Mouse (Mus musculus) heart, embryonic 11.5 days (tissue): ENCODE measurements around the gene Gdpd5. TPM values are rescaled to one million over a fixed set of nuclear protein-coding genes. Genes with fewer than 3 reads are reported as not detected.

ENCODE experiments used
- ATAC-seq: fragments of 200-750 bp; cut with Nextera tagmentation; replicated peaks from 2 replicates; pipeline ENCODE4 v1.8.0; 2017; ENCODE audit warnings: moderate library complexity; ENCODE audit not compliant: insufficient number of reproducible peaks, low FRiP score, low TSS enrichment
- H3K27ac ChIP-seq: fragments of 300-500 bp; sonication (generic); 2 replicates; pipeline ENCODE4 v1.5.1; 2014; ENCODE audit warnings: mild to moderate bottlenecking, low read depth, low read length
- H3K27me3 ChIP-seq: fragments of 300-500 bp; sonication (generic); 2 replicates; pipeline ENCODE4 v1.6.1; 2014; ENCODE audit warnings: mild to moderate bottlenecking, low read length, mixed read lengths; ENCODE audit not compliant: control insufficient read depth, insufficient read depth
- H3K36me3 ChIP-seq: fragments of 300-500 bp; sonication (generic); 2 replicates; pipeline ENCODE4 v1.6.1; 2014; ENCODE audit warnings: mild to moderate bottlenecking, low read length, moderate library complexity, mixed read lengths; ENCODE audit not compliant: control insufficient read depth, insufficient read depth
- H3K4me1 ChIP-seq: fragments of 300-500 bp; sonication (generic); 2 replicates; pipeline ENCODE4 v1.6.1; 2014; ENCODE audit warnings: low read length; ENCODE audit not compliant: control insufficient read depth, insufficient read depth
- H3K4me2 ChIP-seq: fragments of 300-500 bp; sonication (generic); 2 replicates; pipeline ENCODE4 v1.6.1; 2014; ENCODE audit warnings: mild to moderate bottlenecking, moderate library complexity
- H3K4me3 ChIP-seq: fragments of 300-500 bp; sonication (generic); 2 replicates; pipeline ENCODE4 v1.5.1; 2014; ENCODE audit warnings: low read depth, low read length
- H3K9ac ChIP-seq: fragments of 300-500 bp; sonication (generic); 2 replicates; pipeline ENCODE4 v1.6.1; 2014; ENCODE audit warnings: mild to moderate bottlenecking, low read depth, low read length, moderate library complexity
- H3K9me3 ChIP-seq: fragments of 300-500 bp; sonication (generic); replicated peaks from 2 replicates; pipeline ENCODE4 v1.6.1; 2016; ENCODE audit warnings: low read length; ENCODE audit not compliant: control insufficient read depth
- WGBS: fragments of 180-500 bp; shearing (Covaris S2); extraction: QIAGEN DNeasy Blood & Tissue Kit; methylation state at CpG from one replicate; pipeline ENCODE4 v1.1.7; 2014; ENCODE audit not compliant: insufficient replicate concordance; 5-methylcytosine and 5-hydroxymethylcytosine counted together
- polyA plus RNA-seq: library from polyadenylated mRNA; unstranded; fragments of >200 nt; fragmentation: Nextera tagmentation; extraction: Ambion mirVana; gene quantifications from 2 replicates; pipeline ENCODE4 v1.2.1, GENCODE M21; 2014

The Gdpd5 gene
- polyA plus RNA-seq, 1 experiment from 2014 or later, result 20.8 TPM

GRCm38 (mm10) chr7:99404031-99404735 lies 23.0 kb downstream of the Gdpd5 start:
- H3K4me2 ChIP-seq, result no peak overlapping the region
- no peaks in the 10 kb centered on the region for H3K27me3 ChIP-seq
- H3K36me3 ChIP-seq, result peaks cover 2% of the 10 kb centered on the region; the same call in 1 of the 2 replicates
- H3K9me3 ChIP-seq, result no peaks in the 10 kb centered on the region
- peaks cover 16% of the 10 kb centered on the region for H3K4me1 ChIP-seq
- H3K27ac ChIP-seq, result no peak overlapping the region
- ATAC-seq, result no peak
- no peak overlapping the region for H3K9ac ChIP-seq
- 71% methylated on average over 12 of the region's 12 CpGs for WGBS
- no peak overlapping the region for H3K4me3 ChIP-seq

GRCm38 (mm10) chr7:99405386-99406155 lies 24.4 kb downstream of the Gdpd5 start:
- H3K9ac ChIP-seq, result 0 out of 2 replicates have a peak overlapping the region, but pooled peaks have one; percentile 29

GRCm38 (mm10) chr7:99407598-99407997 lies 26.4 kb downstream of the Gdpd5 start:
- H3K9ac ChIP-seq, result no peak overlapping the region
- WGBS, result 59% methylated on average over 2 of the region's 2 CpGs
- no peaks in the 10 kb centered on the region for H3K27me3 ChIP-seq
- no peaks in the 10 kb centered on the region for H3K36me3 ChIP-seq
- no peak for ATAC-seq
- peaks cover 27% of the 10 kb centered on the region for H3K4me1 ChIP-seq
- H3K27ac ChIP-seq, result no peak overlapping the region
- no peaks in the 10 kb centered on the region for H3K9me3 ChIP-seq
- H3K4me2 ChIP-seq, result no peak overlapping the region
- no peak overlapping the region for H3K4me3 ChIP-seq

More at GRCm38 (mm10) chr7:99405386-99406155, 24.4 kb downstream of the Gdpd5 start:
- Histone ChIP-seq H3K4me1 (peaks cover 26% of the 10 kb centered on the region), H3K4me2 (no peak overlapping the region), H3K27ac (no peak overlapping the region), H3K4me3 (no peak overlapping the region), H3K27me3 (no peaks in the 10 kb centered on the region), H3K36me3 (no peaks in the 10 kb centered on the region), H3K9me3 (no peaks in the 10 kb centered on the region)
- ATAC-seq, result no peak
- 34% methylated on average over 8 of the region's 8 CpGs for WGBS

GRCm38 (mm10) chr7:99409441-99410222 lies 28.4 kb downstream of the Gdpd5 start:
- Histone ChIP-seq H3K9ac (no peak overlapping the region; the same call in 1 of the 2 replicates), H3K4me3 (no peak overlapping the region), H3K9me3 (no peaks in the 10 kb centered on the region), H3K27me3 (no peaks in the 10 kb centered on the region), H3K4me2 (no peak overlapping the region), H3K27ac (peak overlapping the region; percentile 70), H3K36me3 (no peaks in the 10 kb centered on the region), H3K4me1 (peaks cover 27% of the 10 kb centered on the region)
- 0 out of 2 replicates have a peak, but pooled peaks have one; percentile 16 for ATAC-seq
- WGBS, result 74% methylated on average over 8 of the region's 8 CpGs

- Histone ChIP-seq H3K9me3 (no peaks in the 10 kb centered on the region), H3K4me3 (no peak overlapping the region), H3K9ac (no peak overlapping the region; the same call in 1 of the 2 replicates), H3K27ac (peak overlapping the region; percentile 70), H3K36me3 (no peaks in the 10 kb centered on the region), H3K4me1 (peaks cover 27% of the 10 kb centered on the region), H3K27me3 (no peaks in the 10 kb centered on the region), H3K4me2 (no peak overlapping the region)
- WGBS, result 61% methylated on average over 9 of the region's 9 CpGs
- no peak for ATAC-seq
These were observed 29.1 kb downstream of the Gdpd5 start for GRCm38 (mm10) chr7:99410315-99410714.

- Histone ChIP-seq H3K27ac (0 out of 2 replicates have a peak overlapping the region, but pooled peaks have one; percentile 70), H3K9ac (no peak overlapping the region), H3K9me3 (no peaks in the 10 kb centered on the region), H3K36me3 (no peaks in the 10 kb centered on the region), H3K27me3 (no peaks in the 10 kb centered on the region), H3K4me2 (no peak overlapping the region), H3K4me3 (no peak overlapping the region), H3K4me1 (peaks cover 21% of the 10 kb centered on the region)
- ATAC-seq, result no peak
- 37% methylated on average over 6 of the region's 6 CpGs for WGBS
These were observed 30.0 kb downstream of the Gdpd5 start for GRCm38 (mm10) chr7:99411047-99411779.

- no peak for ATAC-seq
- 83% methylated on average over 4 of the region's 4 CpGs for WGBS
- H3K4me2 ChIP-seq, result no peak overlapping the region
These were observed 33.8 kb downstream of the Gdpd5 start for GRCm38 (mm10) chr7:99415045-99415444.

GRCm38 (mm10) chr7:99419311-99419710 lies 38.1 kb downstream of the Gdpd5 start:
- Histone ChIP-seq H3K4me1 (peaks cover 4% of the 10 kb centered on the region; the same call in 1 of the 2 replicates), H3K9me3 (no peaks in the 10 kb centered on the region), H3K9ac (no peak overlapping the region), H3K4me2 (no peak overlapping the region), H3K27ac (no peak overlapping the region), H3K27me3 (no peaks in the 10 kb centered on the region), H3K4me3 (no peak overlapping the region), H3K36me3 (no peaks in the 10 kb centered on the region)
- 74% methylated on average over 3 of the region's 3 CpGs for WGBS
- ATAC-seq, result no peak

More at GRCm38 (mm10) chr7:99415045-99415444, 33.8 kb downstream of the Gdpd5 start:
- Histone ChIP-seq H3K9me3 (no peaks in the 10 kb centered on the region), H3K4me1 (peaks cover 11% of the 10 kb centered on the region), H3K4me3 (no peak overlapping the region), H3K27ac (no peak overlapping the region), H3K27me3 (no peaks in the 10 kb centered on the region), H3K36me3 (no peaks in the 10 kb centered on the region), H3K9ac (no peak overlapping the region)
